Mouse (Mus musculus) ES-Bruce4 (cell line): ENCODE data around the gene Cyp17a1. TPM values are rescaled to one million over a fixed set of nuclear protein-coding genes. Genes with fewer than 3 reads are reported as not detected.

Experiments used
- H3K27ac ChIP-seq: 2 replicates; pipeline ENCODE4 v1.5.1; 2012; ENCODE audit warnings: low read length, inconsistent platforms; ENCODE audit not compliant: insufficient read depth
- H3K27me3 ChIP-seq: 2 replicates; pipeline ENCODE4 v1.6.1; 2012; ENCODE audit warnings: mild to moderate bottlenecking, low read length, inconsistent platforms; ENCODE audit not compliant: control insufficient read depth, poor library complexity, insufficient read depth, severe bottlenecking
- H3K36me3 ChIP-seq: 2 replicates; pipeline ENCODE4 v1.6.1; 2012; ENCODE audit warnings: inconsistent platforms, mild to moderate bottlenecking, low read length, moderate library complexity; ENCODE audit not compliant: control insufficient read depth, poor library complexity, insufficient read depth, severe bottlenecking
- H3K4me1 ChIP-seq: one replicate; pipeline ENCODE4 v1.8.1; 2011; ENCODE audit warnings: low read length; ENCODE audit not compliant: control insufficient read depth, insufficient read depth
- H3K4me3 ChIP-seq: 2 replicates; pipeline ENCODE4 v1.5.1; 2011; ENCODE audit warnings: low read depth, mild to moderate bottlenecking, low read length
- H3K9ac ChIP-seq: 2 replicates; pipeline ENCODE4 v1.6.1; 2012; ENCODE audit warnings: low read depth, mild to moderate bottlenecking, inconsistent platforms; ENCODE audit not compliant: poor library complexity, severe bottlenecking
- H3K9me3 ChIP-seq: replicated peaks from 2 replicates; pipeline ENCODE4 v1.6.1; 2012; ENCODE audit warnings: mild to moderate bottlenecking, low read length, inconsistent platforms; ENCODE audit not compliant: control insufficient read depth, poor library complexity, insufficient read depth, severe bottlenecking
- CTCF ChIP-seq: IDR thresholded peaks from one replicate; pipeline ENCODE4 v1.8.1; 2011; ENCODE audit warnings: low read depth, low read length
- EP300 ChIP-seq: IDR thresholded peaks from 2 replicates; pipeline ENCODE4 v1.6.1; 2011; ENCODE audit warnings: low read depth, low read length; ENCODE audit not compliant: insufficient read depth
- POLR2A ChIP-seq: IDR thresholded peaks from one replicate; pipeline ENCODE4 v1.8.1; 2011; ENCODE audit warnings: low read length; ENCODE audit not compliant: insufficient read depth
- polyA plus RNA-seq: library from polyadenylated mRNA; stranded (reverse); fragments of >200 nt; gene quantifications from 2 replicates; pipeline ENCODE4 v1.2.4, GENCODE M21; 2011; ENCODE audit warnings: low read depth; ENCODE audit not compliant: missing spikeins, insufficient read depth, insufficient read length

Gene Cyp17a1
- polyA plus RNA-seq: not detected in 2 replicates

- Histone ChIP-seq H3K27me3 (no peaks in the 10 kb centered on the region), H3K27ac (no peak within 1 kb of the TSS), H3K4me1 (no peaks in the 10 kb centered on the region), H3K9ac (no peak within 1 kb of the TSS), H3K9me3 (no peaks in the 10 kb centered on the region), H3K4me3 (no peak within 1 kb of the TSS), H3K36me3 (no peaks in the 10 kb centered on the region)
- TF ChIP-seq POLR2A (no peak), EP300 (no peak), CTCF (no peak)
These were observed at the start of gene Cyp17a1 for GRCm38 (mm10) chr19:46672766-46673418. Gene Cyp17a1, minus strand, starts transcription at chr19:46673172.

GRCm38 (mm10) chr19:46718150-46718549 is 45.2 kb upstream of the Cyp17a1 start:
- Histone ChIP-seq H3K36me3 (no peaks in the 10 kb centered on the region), H3K9ac (no peak overlapping the region), H3K9me3 (no peaks in the 10 kb centered on the region), H3K4me3 (no peak overlapping the region), H3K4me1 (no peaks in the 10 kb centered on the region), H3K27me3 (no peaks in the 10 kb centered on the region), H3K27ac (no peak overlapping the region)
- TF ChIP-seq POLR2A: no peak
- no peak for TF ChIP-seq CTCF
- no peak for TF ChIP-seq EP300

- Histone ChIP-seq H3K27ac (no peak overlapping the region), H3K4me1 (no peaks in the 10 kb centered on the region), H3K9ac (no peak overlapping the region), H3K9me3 (no peaks in the 10 kb centered on the region), H3K4me3 (no peak overlapping the region), H3K27me3 (no peaks in the 10 kb centered on the region), H3K36me3 (no peaks in the 10 kb centered on the region)
- TF ChIP-seq CTCF (no peak), POLR2A (no peak), EP300 (no peak)
These were observed 42.0 kb upstream of the Cyp17a1 start for GRCm38 (mm10) chr19:46715016-46715415.

GRCm38 (mm10) chr19:46714234-46714633 is 41.3 kb upstream of the Cyp17a1 start:
- no peak overlapping the region for H3K4me3 ChIP-seq
- H3K27me3 ChIP-seq: no peaks in the 10 kb centered on the region
- no peak for TF ChIP-seq CTCF
- no peak for TF ChIP-seq POLR2A
- TF ChIP-seq EP300: no peak
- no peak overlapping the region for H3K9ac ChIP-seq
- H3K36me3 ChIP-seq: no peaks in the 10 kb centered on the region
- no peak overlapping the region for H3K27ac ChIP-seq
- H3K4me1 ChIP-seq: no peaks in the 10 kb centered on the region
- no peaks in the 10 kb centered on the region for H3K9me3 ChIP-seq

- no peak overlapping the region for H3K27ac ChIP-seq
- no peaks in the 10 kb centered on the region for H3K27me3 ChIP-seq
- no peaks in the 10 kb centered on the region for H3K9me3 ChIP-seq
- H3K9ac ChIP-seq: no peak overlapping the region
- TF ChIP-seq EP300 (no peak), CTCF (no peak), POLR2A (no peak)
- H3K4me1 ChIP-seq: peaks cover 2% of the 10 kb centered on the region
- H3K36me3 ChIP-seq: no peaks in the 10 kb centered on the region
- no peak overlapping the region for H3K4me3 ChIP-seq
These were observed 37.6 kb upstream of the Cyp17a1 start for GRCm38 (mm10) chr19:46710614-46711013.

- Histone ChIP-seq H3K27me3 (no peaks in the 10 kb centered on the region), H3K36me3 (no peaks in the 10 kb centered on the region), H3K4me1 (peaks cover 2% of the 10 kb centered on the region), H3K9ac (peak within 1 kb of the TSS; percentile 47), H3K4me3 (peak within 1 kb of the TSS; percentile 92), H3K27ac (no peak within 1 kb of the TSS), H3K9me3 (no peaks in the 10 kb centered on the region)
- TF ChIP-seq POLR2A: peak; percentile 8
- TF ChIP-seq CTCF: no peak
- TF ChIP-seq EP300: no peak
These were observed 34.6 kb upstream of the Cyp17a1 start, which contains the start of gene As3mt for GRCm38 (mm10) chr19:46707296-46708151. Gene As3mt, plus strand, starts transcription at chr19:46707458.
